Mouse (Mus musculus) megakaryocyte progenitor cell, adult 5-6 weeks (primary cell): ENCODE data around the gene Msh5. TPM values are rescaled to one million over a fixed set of nuclear protein-coding genes. Genes with fewer than 3 reads are reported as not detected.

Source experiments
- ATAC-seq: replicated peaks from 2 replicates; pipeline ENCODE4 v1.8.0; 2016; ENCODE audit warnings: mild to moderate bottlenecking, moderate TSS enrichment, inconsistent platforms; ENCODE audit not compliant: poor library complexity
- total RNA-seq, 2 experiments: library from RNA; stranded (forward) in 1 of 2; stranded (reverse) in 1 of 2; fragments of 157-497, 149-512 nt in 1 of 2; fragments of 200-1000 nt in 1 of 2; gene quantifications; 2 replicates each; pipeline versions ENCODE4 v1.2.3 to v1.2.4; 2015 to 2017

Msh5 gene
- total RNA-seq, 2 experiments from 2014 or later = 2.4 to 4.2 TPM

GRCm38 (mm10) chr17:35070556-35071229 is 24.1 kb upstream of the Msh5 start:
- ATAC-seq = no peak

- no peak for ATAC-seq
These were observed 21.8 kb upstream of the Msh5 start for GRCm38 (mm10) chr17:35068213-35068914.

GRCm38 (mm10) chr17:35066084-35066483 is 19.5 kb upstream of the Msh5 start, which contains the start of gene Mpig6b:
TSS of gene Mpig6b (minus strand) at chr17:35066184.
- ATAC-seq = no peak

- ATAC-seq = peak; percentile 45
These were observed 18.7 kb upstream of the Msh5 start, which contains the start of gene Ly6g6c for GRCm38 (mm10) chr17:35064951-35065947. TSS of gene Ly6g6c (plus strand) at chr17:35065388.

- ATAC-seq = no peak
These were observed 17.9 kb upstream of the Msh5 start for GRCm38 (mm10) chr17:35064378-35064877.

GRCm38 (mm10) chr17:35063466-35063865 is 16.9 kb upstream of the Msh5 start:
- no peak for ATAC-seq

GRCm38 (mm10) chr17:35061299-35061698 is 14.8 kb upstream of the Msh5 start:
- no peak for ATAC-seq

- 0 out of 2 replicates have a peak, but pooled peaks have one; percentile 15 for ATAC-seq
These were observed 14.3 kb upstream of the Msh5 start for GRCm38 (mm10) chr17:35060737-35061297.

GRCm38 (mm10) chr17:35060071-35060470 is 13.5 kb upstream of the Msh5 start:
- no peak for ATAC-seq

- ATAC-seq = peak; percentile 74
These were observed 12.7 kb upstream of the Msh5 start, which contains the start of gene Ddah2 for GRCm38 (mm10) chr17:35058911-35059892. TSS of gene Ddah2 (plus strand) at chr17:35059035.

GRCm38 (mm10) chr17:35058316-35058715 is 11.8 kb upstream of the Msh5 start:
- no peak for ATAC-seq

GRCm38 (mm10) chr17:35057090-35057489 is 10.5 kb upstream of the Msh5 start:
- peak; percentile 48 for ATAC-seq

GRCm38 (mm10) chr17:35055691-35056495 is 9.3 kb upstream of the Msh5 start:
- no peak for ATAC-seq

GRCm38 (mm10) chr17:35052271-35052798 is 5.8 kb upstream of the Msh5 start:
- ATAC-seq = no peak

- ATAC-seq = peak; percentile 66
These were observed 4.9 kb upstream of the Msh5 start for GRCm38 (mm10) chr17:35051156-35052086.

- ATAC-seq = peak; percentile 20
These were observed 3.7 kb upstream of the Msh5 start for GRCm38 (mm10) chr17:35050126-35050750.
